Mouse (Mus musculus) thymus, adult 2 months (tissue): ENCODE results near the gene Ptpn11.

Source experiments
- CTCF ChIP-seq: fragments of 200-500 bp; IDR thresholded peaks from 2 replicates; pipeline ENCODE4 v1.5.1; 2012; ENCODE audit warnings: mild to moderate bottlenecking, control low read depth, low read length, moderate library complexity, borderline replicate concordance; ENCODE audit not compliant: control insufficient read depth, poor library complexity, insufficient read depth; ENCODE audit errors: extremely low read depth
- POLR2A ChIP-seq: fragments of 200-500 bp; IDR thresholded peaks from 2 replicates; pipeline ENCODE4 v1.6.1; 2012; ENCODE audit warnings: mild to moderate bottlenecking, low read length, control low read depth, moderate library complexity; ENCODE audit not compliant: control insufficient read depth, poor library complexity, insufficient read depth; ENCODE audit errors: extremely low read depth

- TF ChIP-seq POLR2A (no peak), CTCF (no peak)
Observed at GRCm38 (mm10) chr5:121206984-121207383, 15.8 kb upstream of the Ptpn11 start.
